Mouse (Mus musculus) CH12.LX (cell line): ENCODE data around the gene Nasp.
"Not testable (repeated sequence)": the region's sequence is repeated elsewhere in the genome, so short reads cannot be mapped to it uniquely, and the experiment has no call there.

Experiments
- BHLHE40 ChIP-seq: IDR thresholded peaks from 2 replicates; pipeline ENCODE4 v1.6.1; 2011; ENCODE audit warnings: mild to moderate bottlenecking, low read depth, low read length, improper control_type of control experiment
- HCFC1 ChIP-seq: IDR thresholded peaks from 2 replicates; pipeline ENCODE4 v1.6.1; 2012; ENCODE audit warnings: low read depth, mild to moderate bottlenecking, inconsistent platforms, low read length, improper control_type of control experiment
- POLR2A ChIP-seq: IDR thresholded peaks from 2 replicates; pipeline ENCODE4 v1.6.1; 2011; ENCODE audit warnings: low read depth, mild to moderate bottlenecking, improper control_type of control experiment, low read length
- USF1 ChIP-seq: IDR thresholded peaks from 2 replicates; pipeline ENCODE4 v1.6.1; 2014; ENCODE audit warnings: low read depth, mild to moderate bottlenecking, inconsistent platforms, low read length, improper control_type of control experiment

DNA sequence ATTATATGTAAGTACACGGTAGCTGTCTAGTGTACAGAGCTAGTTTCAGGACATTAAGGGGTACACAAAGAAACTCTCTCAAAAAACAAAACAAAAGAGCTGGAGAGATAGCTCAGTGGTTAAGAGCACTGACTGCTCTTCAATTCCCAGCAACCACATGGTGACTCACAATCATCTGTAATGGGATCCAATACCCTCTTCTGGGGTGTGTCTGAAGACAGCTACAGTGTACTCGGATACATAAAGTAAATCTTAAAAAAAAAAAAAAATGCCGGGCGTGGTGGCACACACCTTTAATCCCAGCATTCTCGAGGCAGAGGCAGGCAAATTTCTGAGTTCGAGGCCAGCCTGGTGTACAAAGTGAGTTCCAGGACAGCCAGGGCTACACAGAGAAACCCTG, 32.2 kb upstream of the Nasp start:
- TF ChIP-seq USF1, POLR2A, HCFC1, BHLHE40: not testable (repeated sequence)
